Mouse (Mus musculus) splenic B cell, adult 2 months (primary cell): Measurements from ENCODE around the gene Tmem169.
A peak's percentile ranks its signal among the peaks of the same experiment; 100 is the strongest.

ENCODE experiments used
- DNase-seq: peaks from one replicate; pipeline ENCODE4 v3.0.0-alpha.2; 2011; ENCODE audit warnings: low read depth, low spot score
- H3K27me3 ChIP-seq: 2 replicates; pipeline ENCODE4 v1.6.1; 2012; ENCODE audit warnings: mild to moderate bottlenecking, low read length, moderate library complexity, mixed read lengths; ENCODE audit not compliant: control insufficient read depth, poor library complexity, insufficient read depth, severe bottlenecking
- H3K36me3 ChIP-seq: 2 replicates; pipeline ENCODE4 v1.6.1; 2012; ENCODE audit warnings: mild to moderate bottlenecking, low read length, moderate library complexity, mixed read lengths; ENCODE audit not compliant: control insufficient read depth, poor library complexity, insufficient read depth, severe bottlenecking

Tmem169 gene

DNA sequence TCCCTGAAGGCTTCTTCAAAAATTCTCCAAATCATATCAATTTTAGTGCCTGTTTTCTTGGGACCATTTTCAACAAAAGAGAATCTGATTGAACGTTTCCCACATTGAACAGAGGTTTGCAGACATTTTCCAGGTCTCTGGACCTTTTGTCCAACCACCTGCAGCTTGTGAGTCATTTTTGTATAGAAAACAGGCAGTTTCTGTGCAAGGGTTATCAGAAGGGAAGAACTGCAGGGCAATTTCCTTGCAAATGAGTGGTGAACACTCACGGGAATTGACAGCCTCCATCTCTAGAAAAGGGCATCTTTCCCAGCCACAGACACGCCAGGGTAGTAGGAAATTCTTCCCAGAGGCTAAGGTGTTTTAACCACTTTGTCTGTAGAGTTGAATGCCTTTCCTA lies 22.1 kb downstream of the Tmem169 start:
- no peak for DNase-seq
- H3K36me3 ChIP-seq: no peaks in the 10 kb centered on the region; the same call in 1 of the 2 replicates

DNA sequence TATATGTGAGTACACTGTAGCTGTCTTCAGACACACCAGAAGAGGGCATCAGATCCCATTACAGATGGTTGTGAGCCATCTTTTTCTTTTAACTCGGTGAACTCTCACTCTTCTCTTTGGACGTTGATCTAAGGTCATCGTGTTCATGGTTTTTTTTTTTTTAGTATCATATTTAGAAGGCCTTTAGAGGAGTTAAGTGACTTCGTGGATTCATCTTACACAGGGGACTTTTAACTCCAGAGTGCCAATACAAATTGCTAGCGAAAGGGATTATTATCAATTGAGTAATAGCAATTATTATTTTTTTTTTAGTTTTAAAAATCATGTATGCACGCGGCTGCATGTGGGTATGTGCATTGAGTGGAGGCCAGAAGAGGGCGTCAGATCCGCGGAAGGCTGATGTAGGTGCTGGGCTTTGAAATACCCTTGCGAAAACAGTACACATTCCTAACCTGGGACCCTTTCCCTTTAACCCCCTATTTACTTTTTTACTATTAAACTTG lies 22.6 kb downstream of the Tmem169 start:
- DNase-seq: peak; percentile 72
- H3K36me3 ChIP-seq: no peaks in the 10 kb centered on the region; the same call in 1 of the 2 replicates
- H3K27me3 ChIP-seq: no peaks in the 10 kb centered on the region

More for the DNA sequence above, 22.1 kb downstream of the Tmem169 start:
- H3K27me3 ChIP-seq: no peaks in the 10 kb centered on the region

DNA sequence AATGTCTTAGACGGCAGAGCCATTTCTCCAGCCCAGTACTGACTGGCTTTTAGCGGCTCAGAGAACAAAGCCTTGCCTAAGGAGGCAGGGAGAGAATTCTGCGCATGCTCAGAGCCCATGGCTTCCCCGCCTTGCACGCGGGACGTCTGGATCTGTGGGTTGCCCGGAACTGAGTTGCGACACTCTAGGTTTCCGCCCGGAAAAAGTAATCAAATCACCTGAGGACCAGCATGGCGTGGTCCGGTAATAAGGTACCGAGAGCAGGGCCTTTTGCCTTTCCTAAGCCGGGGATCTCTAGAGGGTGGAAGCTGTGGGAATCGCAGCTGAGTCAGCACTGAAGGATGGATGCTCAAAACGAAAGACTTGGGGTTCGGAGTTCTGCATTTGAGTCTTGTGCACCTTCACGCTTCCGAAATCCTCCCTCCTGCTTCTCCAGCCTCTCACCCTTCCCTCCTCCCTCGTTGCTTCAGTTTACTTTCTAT lies 23.2 kb downstream of the Tmem169 start, which contains the start of gene Xrcc5:
Xrcc5 (plus strand) TSS at position 105 of the 482 bp plus-strand sequence.
- Histone ChIP-seq H3K27me3 (no peaks in the 10 kb centered on the region), H3K36me3 (no peaks in the 10 kb centered on the region; the same call in 1 of the 2 replicates)
- peak; percentile 94 for DNase-seq

DNA sequence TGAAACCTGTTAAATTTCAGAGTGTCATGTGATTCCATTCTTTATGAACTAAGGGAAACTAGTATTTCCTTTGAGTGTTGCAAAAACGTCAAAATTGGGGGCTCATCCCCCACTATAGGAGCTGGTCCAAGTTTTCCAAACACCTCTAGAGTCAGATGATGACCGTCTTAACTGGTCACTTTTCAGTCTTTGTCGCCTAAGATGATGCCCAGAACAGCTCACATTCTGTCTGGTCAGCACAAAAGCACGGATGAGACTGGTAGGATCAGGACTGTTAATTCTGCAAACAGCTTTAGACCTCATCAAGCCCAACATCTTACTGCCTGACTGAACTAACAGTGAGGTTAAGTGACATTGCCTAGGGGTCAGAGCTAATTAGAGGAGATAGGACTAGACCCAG lies 24.8 kb downstream of the Tmem169 start:
- DNase-seq: no peak
- H3K27me3 ChIP-seq: no peaks in the 10 kb centered on the region
- peaks cover 3% of the 10 kb centered on the region; the same call in 1 of the 2 replicates for H3K36me3 ChIP-seq

DNA sequence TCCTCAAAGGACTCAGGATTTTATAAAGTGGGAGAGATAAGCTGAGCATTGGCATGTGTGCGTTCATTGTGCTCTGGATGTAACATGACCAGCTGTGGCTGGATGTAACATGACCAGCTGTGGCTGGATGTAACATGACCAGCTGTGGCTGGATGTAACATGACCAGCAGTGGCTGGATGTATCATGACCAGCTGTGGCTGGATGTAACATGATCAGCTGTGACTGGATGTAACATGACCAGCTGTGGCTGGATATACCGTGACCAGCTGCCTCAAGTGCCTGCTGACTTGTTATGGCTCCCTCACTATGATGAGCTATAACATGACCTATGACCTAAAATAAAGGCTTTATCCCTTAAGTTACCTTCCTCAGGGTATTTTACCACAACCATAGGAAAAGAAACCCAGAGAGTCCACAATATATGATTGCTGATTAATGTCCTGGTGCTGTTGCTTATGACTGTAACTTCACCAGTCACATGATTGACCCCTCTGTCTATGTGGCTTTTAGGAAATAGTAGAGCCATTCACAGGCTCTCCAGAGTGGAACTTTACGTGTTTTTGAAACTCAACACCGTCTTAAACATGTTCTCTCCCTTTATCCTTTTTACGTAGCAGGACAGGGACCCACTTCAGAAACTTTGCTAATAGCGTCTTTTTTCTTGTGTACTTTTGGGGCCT lies 25.7 kb downstream of the Tmem169 start:
- Histone ChIP-seq H3K36me3 (peaks cover 3% of the 10 kb centered on the region; the same call in 1 of the 2 replicates), H3K27me3 (no peaks in the 10 kb centered on the region)
- DNase-seq: no peak

DNA sequence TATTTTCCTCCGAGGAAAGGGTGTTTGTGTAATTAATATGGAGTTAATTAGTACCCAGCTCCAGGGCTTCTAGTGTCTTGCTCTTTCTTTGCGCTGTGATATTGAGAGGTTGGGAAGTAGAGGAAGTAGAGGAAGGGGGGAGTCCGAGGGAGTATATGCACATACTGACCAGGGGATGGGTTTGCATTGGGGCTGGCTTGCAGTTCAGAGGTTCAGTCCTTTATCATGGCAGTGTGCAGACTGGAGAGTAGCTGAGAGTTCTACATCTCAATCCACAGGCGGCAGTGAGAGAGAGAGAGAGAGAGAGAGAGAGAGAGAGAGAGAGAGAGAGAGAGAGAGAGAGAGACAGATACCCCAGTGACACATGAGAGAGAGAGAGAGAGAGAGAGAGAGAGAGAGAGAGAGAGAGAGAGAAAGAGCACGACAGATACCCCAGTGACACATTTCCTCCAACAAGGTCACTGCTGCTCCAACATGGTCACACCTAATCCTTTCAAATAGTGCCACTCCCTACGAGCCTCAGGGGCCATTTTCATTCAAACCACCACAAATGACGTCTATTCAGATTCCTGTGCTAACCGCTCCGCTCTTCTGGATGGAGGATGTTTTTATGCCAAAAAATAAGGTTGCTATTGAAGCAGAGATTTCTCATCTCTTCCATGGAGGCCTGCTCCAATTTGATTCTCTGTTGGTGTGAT lies 28.7 kb downstream of the Tmem169 start:
- peaks cover 3% of the 10 kb centered on the region; the same call in 1 of the 2 replicates for H3K36me3 ChIP-seq
- no peak for DNase-seq
- H3K27me3 ChIP-seq: no peaks in the 10 kb centered on the region

DNA sequence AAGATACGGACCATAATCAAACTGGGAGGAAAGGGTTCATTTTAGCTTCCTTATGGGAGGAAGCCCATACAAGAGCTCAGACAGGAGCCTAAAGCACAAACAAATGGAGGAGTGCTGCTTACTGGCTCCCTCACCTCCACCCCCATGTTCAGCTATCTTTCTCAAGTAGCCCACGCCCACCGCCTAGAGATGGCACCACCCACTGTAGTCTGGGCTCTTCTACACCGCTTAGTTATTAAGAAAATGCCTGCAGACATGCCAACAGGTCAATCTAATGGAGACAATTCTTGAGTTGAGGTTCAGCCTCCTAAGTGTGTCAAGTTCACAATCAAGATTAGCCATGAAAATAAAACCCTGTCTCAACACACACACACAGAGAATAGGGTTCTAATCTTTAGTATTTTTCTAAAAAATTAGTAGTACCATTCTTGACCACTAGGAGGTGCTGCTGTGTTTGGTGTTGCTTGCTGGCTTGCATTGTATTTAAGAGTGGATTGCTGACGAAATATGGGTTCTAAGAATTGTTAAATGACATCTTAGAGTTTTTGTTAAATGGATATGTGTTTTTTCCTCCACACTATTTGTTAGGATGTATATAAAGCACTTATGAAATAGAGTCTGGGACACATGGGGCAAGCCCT lies 29.4 kb downstream of the Tmem169 start:
- peak; percentile 69 for DNase-seq
- Histone ChIP-seq H3K36me3 (peaks cover 3% of the 10 kb centered on the region; the same call in 1 of the 2 replicates), H3K27me3 (no peaks in the 10 kb centered on the region)

DNA sequence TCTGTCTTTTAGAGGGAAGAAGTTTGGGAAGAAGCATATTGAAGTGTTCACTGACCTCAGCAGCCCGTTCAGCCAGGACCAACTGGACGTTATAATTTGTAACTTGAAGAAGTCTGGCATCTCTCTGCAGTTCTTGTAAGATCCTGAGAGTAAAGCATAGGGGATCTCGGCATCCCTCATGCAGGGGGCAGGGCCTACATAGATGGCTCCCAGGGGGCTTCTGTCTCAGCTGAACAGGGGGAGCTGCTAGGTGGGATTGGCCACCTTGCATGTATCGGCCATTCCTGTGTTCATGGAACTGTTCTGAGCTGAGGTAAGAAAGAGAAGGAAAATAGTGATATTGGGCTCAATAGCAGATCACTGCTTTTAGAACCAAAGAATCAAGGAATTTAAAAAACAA lies 31.3 kb downstream of the Tmem169 start:
- Histone ChIP-seq H3K36me3 (peaks cover 9% of the 10 kb centered on the region), H3K27me3 (no peaks in the 10 kb centered on the region)
- DNase-seq: no peak

DNA sequence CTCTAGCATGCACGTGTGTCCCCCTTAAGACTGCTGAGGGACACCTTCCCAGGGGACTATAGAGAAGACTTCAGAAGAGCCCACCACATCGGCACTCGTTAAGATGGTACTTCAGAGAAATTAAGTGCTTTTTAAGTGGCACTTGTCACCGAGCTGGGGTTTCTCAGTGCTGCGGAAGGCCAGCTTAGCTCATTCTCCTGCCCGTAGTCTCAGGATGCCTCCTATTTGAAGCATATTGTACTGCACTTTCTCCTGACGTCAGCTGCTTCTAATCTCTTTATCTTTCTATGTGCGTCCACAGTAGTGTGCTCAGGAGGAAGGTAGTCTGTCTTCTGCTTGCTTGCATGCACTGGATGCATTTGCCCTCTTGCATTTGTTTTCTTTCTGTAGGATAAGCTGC lies 32.2 kb downstream of the Tmem169 start:
- H3K36me3 ChIP-seq: peaks cover 9% of the 10 kb centered on the region
- DNase-seq: no peak
- H3K27me3 ChIP-seq: no peaks in the 10 kb centered on the region

DNA sequence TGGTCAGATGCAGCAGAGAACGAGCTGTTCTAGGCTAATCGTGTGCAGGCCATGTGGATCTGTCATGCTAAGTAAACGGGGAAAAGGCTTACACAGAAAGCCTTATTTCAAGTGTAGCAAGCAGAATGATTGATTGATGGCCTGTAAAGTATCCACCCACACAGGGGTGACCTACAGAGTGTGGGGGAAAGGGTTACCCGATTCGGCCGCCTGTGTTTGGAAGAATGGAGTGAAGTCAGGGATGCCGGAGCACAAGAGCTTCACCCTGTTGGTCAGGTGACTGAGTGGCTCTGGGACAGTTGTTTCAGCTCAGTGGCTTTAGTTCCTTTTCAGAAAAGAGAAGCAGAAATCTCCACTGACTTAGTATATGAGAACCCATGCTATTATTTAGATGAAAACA lies 32.7 kb downstream of the Tmem169 start:
- DNase-seq: peak; percentile 19
- peaks cover 9% of the 10 kb centered on the region for H3K36me3 ChIP-seq
- no peaks in the 10 kb centered on the region for H3K27me3 ChIP-seq

DNA sequence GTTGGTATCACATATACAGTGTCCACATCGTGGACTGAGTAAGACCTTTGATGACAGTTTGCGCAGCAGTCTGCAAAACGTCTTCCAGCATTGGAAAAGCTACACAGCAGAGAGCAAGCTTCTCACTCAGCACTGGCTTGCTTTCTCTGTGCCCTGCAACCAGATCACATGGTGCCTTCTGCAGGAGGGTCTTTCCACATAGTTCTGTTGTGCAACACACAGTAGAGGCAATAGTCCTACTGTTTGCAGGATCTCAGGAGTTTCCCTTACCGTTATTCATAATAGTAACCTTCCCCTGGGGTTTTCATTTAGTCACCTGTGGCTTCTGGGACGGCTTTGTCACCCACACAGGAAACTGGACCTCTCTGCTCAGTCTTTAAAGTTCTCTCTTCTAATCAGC lies 36.6 kb downstream of the Tmem169 start:
- peaks cover 9% of the 10 kb centered on the region for H3K36me3 ChIP-seq
- DNase-seq: no peak

DNA sequence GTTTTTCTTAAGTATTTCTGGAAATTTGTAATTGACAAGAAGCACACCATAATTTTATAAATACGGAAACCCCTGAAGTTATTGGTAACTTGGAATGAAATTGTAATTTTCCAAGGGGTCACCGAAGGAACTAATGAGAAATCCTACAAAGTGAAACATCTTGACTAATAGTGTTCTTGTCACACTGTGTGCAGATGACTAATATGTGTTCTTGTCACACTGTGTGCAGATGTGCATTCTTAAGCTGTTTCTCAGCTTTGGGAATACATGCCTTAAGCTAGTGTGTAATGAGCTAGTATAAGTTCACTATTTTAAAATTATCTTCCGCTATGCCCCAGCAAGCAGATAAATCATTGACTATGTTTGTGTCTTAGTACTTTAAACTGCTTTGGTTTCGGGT lies 39.1 kb downstream of the Tmem169 start:
- Histone ChIP-seq H3K36me3 (peaks cover 14% of the 10 kb centered on the region), H3K27me3 (no peaks in the 10 kb centered on the region)
- DNase-seq: no peak

More for the DNA sequence above, 36.6 kb downstream of the Tmem169 start:
- H3K27me3 ChIP-seq: no peaks in the 10 kb centered on the region

DNA sequence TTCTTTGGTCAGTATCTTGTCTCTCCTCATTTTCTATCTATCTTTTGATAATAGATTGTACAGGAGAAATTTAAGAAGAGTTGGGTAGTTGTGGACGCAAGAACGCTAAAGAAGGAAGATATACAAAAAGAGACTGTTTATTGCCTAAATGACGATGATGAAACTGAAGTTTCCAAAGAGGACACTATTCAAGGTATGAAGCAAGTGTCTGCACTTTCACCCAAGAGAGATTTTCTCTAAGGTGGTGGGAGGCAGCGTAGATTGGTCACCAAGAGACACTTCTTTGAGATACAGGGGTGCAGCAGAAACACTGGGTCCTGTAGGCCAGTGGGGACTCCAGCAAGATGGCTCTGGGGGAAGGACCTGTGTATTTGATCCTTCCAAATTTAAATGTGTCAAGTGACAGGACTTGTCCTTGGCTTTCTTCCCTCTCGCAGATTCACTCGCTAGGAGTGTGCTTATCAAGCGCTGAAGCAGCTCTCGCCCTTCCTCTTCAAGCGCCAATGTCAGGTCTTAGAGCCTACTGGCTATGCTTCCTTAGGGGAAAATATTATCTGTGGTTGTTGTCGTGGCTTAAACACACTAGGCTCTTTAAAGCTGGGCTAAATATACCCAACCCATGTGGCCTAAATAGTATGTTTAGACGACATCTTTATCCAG lies 42.1 kb downstream of the Tmem169 start:
- H3K36me3 ChIP-seq: peaks cover 16% of the 10 kb centered on the region; the same call in 1 of the 2 replicates
- DNase-seq: no peak

DNA sequence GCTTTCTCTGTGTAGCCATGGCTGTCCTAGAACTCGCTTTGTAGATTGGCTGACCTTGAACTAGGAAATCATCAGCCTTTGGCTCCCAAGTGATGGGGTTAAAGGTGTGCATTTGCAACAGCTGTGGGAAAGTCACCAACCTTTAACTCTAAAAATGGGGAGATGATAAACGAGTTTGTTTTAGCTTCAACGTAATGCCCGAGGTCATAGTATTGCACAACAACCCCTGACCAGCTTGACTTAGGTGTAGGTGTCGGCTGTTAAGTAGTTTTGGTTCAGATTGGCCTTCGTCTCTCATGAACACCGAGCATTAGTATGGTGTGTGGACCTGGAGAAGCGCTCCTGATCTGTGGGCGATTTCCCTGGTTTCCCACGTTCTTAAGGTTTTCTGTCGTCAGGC lies 50.6 kb downstream of the Tmem169 start:
- no peaks in the 10 kb centered on the region for H3K27me3 ChIP-seq
- no peak for DNase-seq
- H3K36me3 ChIP-seq: peaks cover 10% of the 10 kb centered on the region; the same call in 1 of the 2 replicates

More for the DNA sequence above, 42.1 kb downstream of the Tmem169 start:
- H3K27me3 ChIP-seq: no peaks in the 10 kb centered on the region
